Mouse (Mus musculus): Measurements from ENCODE around the gene Xrcc4.

- TF ChIP-seq FOSL1 (IDR thresholded peaks at IDR 0.05; ENCODE audit: insufficient read depth, low read length, poor library complexity, severe bottlenecking) = no peak
- TF ChIP-seq CTCF (IDR thresholded peaks at IDR 0.05; ENCODE audit: control insufficient read depth, insufficient read depth, insufficient read length) = no peak
These were observed 238.7 kb downstream of the Xrcc4 start for GRCm38 (mm10) chr13:89850746-89851145.

Data from C2C12 (cell line).